Mouse (Mus musculus) small intestine, adult 2 months (tissue): ENCODE results near the gene Mn1.

Experiments used
- CTCF ChIP-seq: fragments of 200-500 bp; IDR thresholded peaks from 2 replicates; pipeline ENCODE4 v1.5.1; 2012; ENCODE audit warnings: low read depth, mild to moderate bottlenecking, control low read depth, inconsistent platforms, low read length, moderate library complexity, mixed read lengths; ENCODE audit not compliant: insufficient replicate concordance, insufficient read length; ENCODE audit errors: extremely low read depth
- POLR2A ChIP-seq: fragments of 200-500 bp; IDR thresholded peaks from 2 replicates; pipeline ENCODE4 v1.6.1; 2012; ENCODE audit warnings: low read depth, mild to moderate bottlenecking, control low read depth, inconsistent platforms, low read length, moderate library complexity

- no peak for TF ChIP-seq CTCF
- TF ChIP-seq POLR2A = no peak
Observed at GRCm38 (mm10) chr5:111429726-111430125, 12.6 kb downstream of the Mn1 start.
